Mouse (Mus musculus) liver, postnatal 0 days (tissue): ENCODE measurements around the gene Map2k1. TPM values are rescaled to one million over a fixed set of nuclear protein-coding genes. Genes with fewer than 3 reads are reported as not detected.
"Not testable (repeated sequence)": the region's sequence is repeated elsewhere in the genome, so short reads cannot be mapped to it uniquely, and the experiment has no call there.

ENCODE experiments used
- ATAC-seq: fragments of 200-750 bp; cut with Nextera tagmentation; 2 replicates; pipeline ENCODE4 v1.8.0; 2017; ENCODE audit warnings: mild to moderate bottlenecking, moderate library complexity
- DNase-seq: peaks from one replicate; pipeline ENCODE4 v3.0.0-alpha.2; 2016
- H3K27ac ChIP-seq: fragments of 300-500 bp; sonication (generic); 2 replicates; pipeline ENCODE4 v1.5.1; 2014; ENCODE audit warnings: antibody characterized with exemption, moderate library complexity, mild to moderate bottlenecking, low read depth
- H3K27me3 ChIP-seq: fragments of 300-500 bp; sonication (generic); 2 replicates; pipeline ENCODE4 v1.6.1; 2014; ENCODE audit warnings: low read length, control low read depth, mixed read lengths; ENCODE audit not compliant: insufficient read depth
- H3K36me3 ChIP-seq: fragments of 300-500 bp; sonication (generic); replicated peaks from 2 replicates; pipeline ENCODE4 v1.6.1; 2014; ENCODE audit warnings: mild to moderate bottlenecking, control low read depth, low read length, moderate library complexity, mixed read lengths; ENCODE audit not compliant: insufficient read depth
- H3K4me1 ChIP-seq: fragments of 300-500 bp; sonication (generic); 2 replicates; pipeline ENCODE4 v1.6.1; 2014; ENCODE audit warnings: antibody characterized with exemption, mild to moderate bottlenecking, control low read depth; ENCODE audit not compliant: insufficient read depth
- H3K4me2 ChIP-seq: fragments of 300-500 bp; sonication (generic); 2 replicates; pipeline ENCODE4 v1.6.1; 2014; ENCODE audit warnings: low read depth, mild to moderate bottlenecking, low read length, moderate library complexity, mixed read lengths
- H3K4me3 ChIP-seq: fragments of 300-500 bp; sonication (generic); 2 replicates; pipeline ENCODE4 v1.5.1; 2014; ENCODE audit warnings: low read depth, low read length
- H3K9ac ChIP-seq: fragments of 300-500 bp; sonication (generic); replicated peaks from 2 replicates; pipeline ENCODE4 v1.6.1; 2014; ENCODE audit warnings: mild to moderate bottlenecking, moderate library complexity
- H3K9me3 ChIP-seq: fragments of 300-500 bp; sonication (generic); 2 replicates; pipeline ENCODE4 v1.6.1; 2016; ENCODE audit warnings: mild to moderate bottlenecking, control low read depth, low read length, mixed read lengths
- CTCF ChIP-seq: sonication (generic); IDR thresholded peaks from 2 replicates; pipeline ENCODE4 v1.5.1; 2016; ENCODE audit warnings: antibody characterized with exemption, low read depth
- EP300 ChIP-seq: IDR thresholded peaks from 2 replicates; pipeline ENCODE4 v1.6.1; 2016; ENCODE audit warnings: antibody characterized with exemption, low read depth, mild to moderate bottlenecking
- WGBS: fragments of 180-500 bp; shearing (Covaris S2); extraction: QIAGEN DNeasy Blood & Tissue Kit; methylation state at CpG from one replicate; pipeline ENCODE4 v1.1.7; 2014; ENCODE audit not compliant: insufficient replicate concordance; 5-methylcytosine and 5-hydroxymethylcytosine counted together
- polyA plus RNA-seq: library from polyadenylated mRNA; unstranded; fragments of >200 nt; fragmentation: Nextera tagmentation; extraction: Ambion mirVana; gene quantifications from 2 replicates; pipeline ENCODE4 v1.2.1, GENCODE M21; 2015

Gene Map2k1
- polyA plus RNA-seq, 1 experiment from 2014 or later, result 28.9 TPM

- H3K36me3 ChIP-seq, result no peaks in the 10 kb centered on the region
- no peaks in the 10 kb centered on the region for H3K27me3 ChIP-seq
- no peak overlapping the region for H3K27ac ChIP-seq
- WGBS, result 60% methylated on average over 8 of the region's 8 CpGs
- no peak overlapping the region for H3K4me3 ChIP-seq
- ATAC-seq (no peak), DNase-seq (peak; percentile 82)
- H3K9me3 ChIP-seq, result no peaks in the 10 kb centered on the region
- H3K4me1 ChIP-seq, result peaks cover 5% of the 10 kb centered on the region; the same call in 1 of the 2 replicates
- no peak overlapping the region for H3K9ac ChIP-seq
- H3K4me2 ChIP-seq, result no peak overlapping the region
- peak; percentile 85 for TF ChIP-seq CTCF
- no peak for TF ChIP-seq EP300
Measured at GRCm38 (mm10) chr9:64277706-64278105, 24.3 kb upstream of the Map2k1 start.

- ATAC-seq, result no peak
- Histone ChIP-seq H3K27me3 (no peaks in the 10 kb centered on the region), H3K9me3 (no peaks in the 10 kb centered on the region), H3K27ac (no peak overlapping the region), H3K9ac (no peak overlapping the region), H3K4me3 (no peak overlapping the region), H3K36me3 (no peaks in the 10 kb centered on the region), H3K4me1 (no peaks in the 10 kb centered on the region), H3K4me2 (no peak overlapping the region)
- 64% methylated on average over 1 of the region's 1 CpGs for WGBS
- no peak for DNase-seq
- TF ChIP-seq EP300, result no peak
- peak; percentile 46 for TF ChIP-seq CTCF
Measured at GRCm38 (mm10) chr9:64274919-64275318, 21.5 kb upstream of the Map2k1 start.

GRCm38 (mm10) chr9:64274291-64274690 is 20.9 kb upstream of the Map2k1 start:
- no peak overlapping the region for H3K4me2 ChIP-seq
- DNase-seq (no peak), ATAC-seq (no peak)
- H3K27ac ChIP-seq, result no peak overlapping the region
- H3K36me3 ChIP-seq, result no peaks in the 10 kb centered on the region
- H3K9ac ChIP-seq, result no peak overlapping the region
- no peaks in the 10 kb centered on the region for H3K27me3 ChIP-seq
- no peak overlapping the region for H3K4me3 ChIP-seq
- TF ChIP-seq CTCF (no peak), EP300 (no peak)
- H3K4me1 ChIP-seq, result no peaks in the 10 kb centered on the region
- no peaks in the 10 kb centered on the region for H3K9me3 ChIP-seq
- 70% methylated on average over 4 of the region's 4 CpGs for WGBS

- Histone ChIP-seq H3K36me3 (no peaks in the 10 kb centered on the region), H3K9me3 (no peaks in the 10 kb centered on the region), H3K9ac (no peak overlapping the region), H3K27ac (no peak overlapping the region), H3K4me3 (no peak overlapping the region), H3K27me3 (no peaks in the 10 kb centered on the region), H3K4me2 (no peak overlapping the region), H3K4me1 (no peaks in the 10 kb centered on the region)
- 74% methylated on average over 4 of the region's 4 CpGs for WGBS
- TF ChIP-seq CTCF (no peak), EP300 (no peak)
- ATAC-seq (no peak), DNase-seq (no peak)
Measured at GRCm38 (mm10) chr9:64273757-64274156, 20.3 kb upstream of the Map2k1 start.

- Histone ChIP-seq H3K27me3 (no peaks in the 10 kb centered on the region), H3K9me3 (no peaks in the 10 kb centered on the region), H3K4me2 (no peak overlapping the region), H3K27ac (no peak overlapping the region), H3K4me1 (no peaks in the 10 kb centered on the region), H3K36me3 (no peaks in the 10 kb centered on the region), H3K9ac (no peak overlapping the region), H3K4me3 (no peak overlapping the region)
- DNase-seq (peak; percentile 57), ATAC-seq (no peak)
- TF ChIP-seq EP300 (no peak), CTCF (peak; percentile 72)
- 48% methylated on average over 7 of the region's 7 CpGs for WGBS
Measured at GRCm38 (mm10) chr9:64272611-64273010, 19.2 kb upstream of the Map2k1 start.

GRCm38 (mm10) chr9:64271249-64271648 is 17.8 kb upstream of the Map2k1 start:
- 49% methylated on average over 3 of the region's 3 CpGs for WGBS
- no peak overlapping the region for H3K4me2 ChIP-seq
- no peak for ATAC-seq

GRCm38 (mm10) chr9:64268836-64269235 is 15.4 kb upstream of the Map2k1 start:
- H3K4me1 ChIP-seq, ATAC-seq, DNase-seq, H3K4me2 ChIP-seq, H3K4me3 ChIP-seq, H3K36me3 ChIP-seq, H3K9ac ChIP-seq, H3K27me3 ChIP-seq, H3K9me3 ChIP-seq, H3K27ac ChIP-seq: not testable (repeated sequence)
- WGBS, result 87% methylated on average over 8 of the region's 8 CpGs

More at GRCm38 (mm10) chr9:64271249-64271648, 17.8 kb upstream of the Map2k1 start:
- no peaks in the 10 kb centered on the region for H3K27me3 ChIP-seq
- H3K9ac ChIP-seq, result no peak overlapping the region
- H3K4me1 ChIP-seq, result no peaks in the 10 kb centered on the region
- DNase-seq, result no peak
- TF ChIP-seq CTCF (no peak), EP300 (no peak)
- no peak overlapping the region for H3K4me3 ChIP-seq
- no peaks in the 10 kb centered on the region for H3K9me3 ChIP-seq
- no peak overlapping the region for H3K27ac ChIP-seq
- no peaks in the 10 kb centered on the region for H3K36me3 ChIP-seq
